Mouse (Mus musculus) ES-Bruce4 (cell line): ENCODE measurements at regions not wholly inside any gene's neighbourhood (a gene's known extent, or its start where the extent isn't known, plus 50 kb on each side); places are given as distances from the start of the nearest gene placed in this dataset.

Experiments used
- CTCF ChIP-seq: IDR thresholded peaks from one replicate; pipeline ENCODE4 v1.8.1; 2011; ENCODE audit warnings: low read depth, low read length
- EP300 ChIP-seq: IDR thresholded peaks from 2 replicates; pipeline ENCODE4 v1.6.1; 2011; ENCODE audit warnings: low read depth, low read length; ENCODE audit not compliant: insufficient read depth
- POLR2A ChIP-seq: IDR thresholded peaks from one replicate; pipeline ENCODE4 v1.8.1; 2011; ENCODE audit warnings: low read length; ENCODE audit not compliant: insufficient read depth

DNA sequence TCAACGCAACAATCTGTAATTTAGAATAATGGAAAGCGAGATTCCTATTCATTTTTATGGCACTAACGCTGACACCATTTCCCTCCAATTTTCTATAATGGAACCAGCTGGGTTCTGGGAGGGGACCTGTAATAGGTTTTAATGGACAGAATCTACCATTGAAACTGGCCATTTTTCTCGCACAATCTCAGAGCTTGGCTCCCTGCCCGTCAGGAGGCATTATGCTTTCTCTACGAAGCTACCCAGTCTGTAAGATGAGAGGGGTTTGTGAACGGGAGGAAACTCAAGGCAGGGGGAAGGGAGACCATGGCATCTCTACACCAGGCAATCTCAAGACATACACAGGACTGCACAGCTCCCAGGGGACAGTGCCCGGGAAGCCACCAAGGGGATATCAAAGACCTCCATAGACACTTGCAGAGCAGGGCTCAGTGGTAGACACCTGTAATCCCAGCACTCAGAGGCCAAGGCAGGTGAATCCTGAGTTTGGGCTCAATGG is 498.2 kb upstream of the Castor2 start:
- TF ChIP-seq EP300 (no peak), CTCF (no peak), POLR2A (no peak)
